9 mouse cellular contexts compared by ENCODE assay signal in genomic region chr8:106433667-106434066, GRCm38 (mm10). TPM values are rescaled to one million over a fixed set of nuclear protein-coding genes. Genes with fewer than 3 reads are reported as not detected.
DNase-seq lines count a peak whose midpoint lies in the region; ATAC-seq and TF ChIP-seq lines count a peak whose summit lies in the region.
"Had no signal": no experiment of that assay in that cellular context is flagged by ENCODE, and none has a peak within 500 bp of the region (broad histone marks: within the 10 kb centered on the region; RNA-seq: fewer than 3 reads in every experiment).

No protein-coding gene starts in this region.

- no peak overlapping the region for H3K27ac ChIP-seq in forebrain, embryonic 11.5 days (ENCODE audit: low read depth, low read length)
- no peak overlapping the region for H3K27ac ChIP-seq in forebrain, embryonic 14.5 days (ENCODE audit: low read depth, low read length)
- H3K27ac ChIP-seq in limb, embryonic 12.5 days = no peak overlapping the region
- H3K27ac ChIP-seq in limb, embryonic 10.5 days = no peak overlapping the region
- H3K27ac ChIP-seq in CH12.LX (ENCODE audit: insufficient read depth, low read depth) = no peak overlapping the region

- H3K79me2 ChIP-seq in CH12.LX (replicated peaks; ENCODE audit: control insufficient read depth, extremely low read depth, insufficient read depth, poor library complexity, severe bottlenecking) = no peaks in the 10 kb centered on the region

- DNase-seq in forebrain, embryonic 11.5 days (ENCODE audit: low spot score) = peak; percentile 46
- DNase-seq in forebrain, embryonic 14.5 days (ENCODE audit: low spot score) = no peak
- DNase-seq in limb, embryonic 10.5 days (ENCODE audit: low spot score) = no peak
- DNase-seq in CH12.LX (ENCODE audit: extremely low read depth) = no peak
- peak; percentile 25 for DNase-seq in lung, postnatal 10 days
- DNase-seq in gastrocnemius, postnatal 4 days (ENCODE audit: low spot score in 2 of 2) = no peak
- DNase-seq in spleen, postnatal 4 days (ENCODE audit: low spot score in 2 of 2) = no peak

- no peak for TF ChIP-seq EP300 in CH12.LX (IDR thresholded peaks at IDR 0.05; ENCODE audit: low read length)

- dilution Hi-C loops in CH12.LX (cut with MboI; ENCODE audit: extremely low pct_ligation_motif_present, extremely low pct_unique_long_range_greater_than_20kb, low sequenced_read_pairs) = no loop called here

- H3K4me3 ChIP-seq in forebrain, embryonic 11.5 days (ENCODE audit: low read depth, low read length) = no peak overlapping the region
- H3K4me3 ChIP-seq in forebrain, embryonic 14.5 days (ENCODE audit: low read depth, low read length) = no peak overlapping the region
- 0 out of 2 replicates have a peak overlapping the region, but pooled peaks have one; percentile 31 for H3K4me3 ChIP-seq in limb, embryonic 12.5 days (replicated peaks)
- H3K4me3 ChIP-seq in limb, embryonic 10.5 days = no peak overlapping the region
- H3K4me3 ChIP-seq in CH12.LX (replicated peaks in 1 of 3; ENCODE audit: low read depth in 2 of 3, low read length in 2 of 3, poor library complexity in 1 of 3) = no peak overlapping the region

- H3K27me3 ChIP-seq in forebrain, embryonic 11.5 days (ENCODE audit: control insufficient read depth, insufficient read depth, low read length) = no peaks in the 10 kb centered on the region
- no peaks in the 10 kb centered on the region for H3K27me3 ChIP-seq in forebrain, embryonic 14.5 days (replicated peaks; ENCODE audit: control insufficient read depth, insufficient read depth, low read length)
- H3K27me3 ChIP-seq in limb, embryonic 12.5 days = peaks cover 28% of the 10 kb centered on the region; the same call in 1 of the 2 replicates
- H3K27me3 ChIP-seq in limb, embryonic 10.5 days (ENCODE audit: low read depth, poor library complexity, severe bottlenecking) = peaks cover 22% of the 10 kb centered on the region
- H3K27me3 ChIP-seq in CH12.LX (replicated peaks) = peaks cover 10% of the 10 kb centered on the region

- H3K9me3 ChIP-seq in forebrain, embryonic 11.5 days (ENCODE audit: control insufficient read depth, low read length) = no peaks in the 10 kb centered on the region
- H3K9me3 ChIP-seq in forebrain, embryonic 14.5 days (replicated peaks; ENCODE audit: control insufficient read depth, low read length) = no peaks in the 10 kb centered on the region
- H3K9me3 ChIP-seq in limb, embryonic 12.5 days = no peaks in the 10 kb centered on the region
- no peaks in the 10 kb centered on the region for H3K9me3 ChIP-seq in limb, embryonic 10.5 days (replicated peaks)
- no peaks in the 10 kb centered on the region for H3K9me3 ChIP-seq in CH12.LX (replicated peaks; ENCODE audit: low read length)

- no peak for TF ChIP-seq CTCF in CH12.LX (conservative IDR thresholded peaks at IDR 0.05 in 1 of 2, IDR thresholded peaks at IDR 0.05 in 1 of 2; ENCODE audit: low read depth in 2 of 2, low read length in 2 of 2)

- no peak overlapping the region for H3K9ac ChIP-seq in forebrain, embryonic 11.5 days (ENCODE audit: low read length)
- no peak overlapping the region for H3K9ac ChIP-seq in forebrain, embryonic 14.5 days (ENCODE audit: low read length)
- no peak overlapping the region for H3K9ac ChIP-seq in limb, embryonic 12.5 days (replicated peaks)
- no peak overlapping the region for H3K9ac ChIP-seq in CH12.LX (ENCODE audit: insufficient read depth, low read depth)
- H3K9ac ChIP-seq: liver, postnatal 0 days had no signal

- no peaks in the 10 kb centered on the region for H3K36me3 ChIP-seq in forebrain, embryonic 11.5 days (ENCODE audit: control insufficient read depth, insufficient read depth, low read length)
- no peaks in the 10 kb centered on the region for H3K36me3 ChIP-seq in forebrain, embryonic 14.5 days (ENCODE audit: control insufficient read depth, insufficient read depth, low read length)
- 0 out of 2 replicates have a peak, but pooled peaks cover 4% of the 10 kb centered on the region for H3K36me3 ChIP-seq in limb, embryonic 12.5 days
- H3K36me3 ChIP-seq in limb, embryonic 10.5 days = no peaks in the 10 kb centered on the region
- H3K36me3 ChIP-seq in CH12.LX (replicated peaks in 1 of 2; ENCODE audit: control insufficient read depth in 1 of 2, insufficient read depth in 1 of 2, low read length in 1 of 2) = no peaks in the 10 kb centered on the region

- in situ Hi-C loops in CH12.LX (cut with MboI; ENCODE audit: low pct_ligation_motif_present, low pct_unique_long_range_greater_than_20kb, low sequenced_read_pairs) = no loop called here

- TF ChIP-seq POLR2A in CH12.LX (IDR thresholded peaks at IDR 0.05; ENCODE audit: low read depth, low read length) = no peak

- 57% methylated on average over 1 of the region's 1 CpGs for WGBS in forebrain, embryonic 11.5 days
- WGBS in forebrain, embryonic 14.5 days = 52% methylated on average over 1 of the region's 1 CpGs
- 17% methylated on average over 1 of the region's 1 CpGs for WGBS in limb, embryonic 12.5 days
- WGBS in limb, embryonic 10.5 days = 62% methylated on average over 1 of the region's 1 CpGs

- no peak overlapping the region for H3K4me2 ChIP-seq in forebrain, embryonic 11.5 days (ENCODE audit: low read depth, low read length, severe bottlenecking)
- no peak overlapping the region for H3K4me2 ChIP-seq in forebrain, embryonic 14.5 days (ENCODE audit: low read length)
- peak overlapping the region; percentile 56; the same call in 1 of the 2 replicates for H3K4me2 ChIP-seq in limb, embryonic 12.5 days
- peak overlapping the region; percentile 83 for H3K4me2 ChIP-seq in CH12.LX (ENCODE audit: insufficient read depth, low read depth, poor library complexity, severe bottlenecking)

- no peak for TF ChIP-seq RAD21 in CH12.LX (IDR thresholded peaks at IDR 0.05; ENCODE audit: low read depth, low read length)

- H3K4me1 ChIP-seq in forebrain, embryonic 11.5 days (replicated peaks; ENCODE audit: control insufficient read depth, insufficient read depth, low read length) = no peaks in the 10 kb centered on the region; the same call in 1 of the 2 replicates
- no peaks in the 10 kb centered on the region for H3K4me1 ChIP-seq in forebrain, embryonic 14.5 days (ENCODE audit: control insufficient read depth, insufficient read depth, low read length)
- H3K4me1 ChIP-seq in limb, embryonic 12.5 days (replicated peaks) = 0 out of 2 replicates have a peak, but pooled peaks cover 5% of the 10 kb centered on the region
- H3K4me1 ChIP-seq in limb, embryonic 10.5 days = peaks cover 13% of the 10 kb centered on the region; the same call in 1 of the 2 replicates
- peaks cover 0 to 4% of the 10 kb centered on the region in 2 experiments; a peak in 2 of 4 replicates for H3K4me1 ChIP-seq in CH12.LX (ENCODE audit: control insufficient read depth in 1 of 2, insufficient read depth in 2 of 2)

- no peak for ATAC-seq in forebrain, embryonic 11.5 days (replicated peaks; ENCODE audit: low FRiP score)
- no peak for ATAC-seq in forebrain, embryonic 14.5 days
- ATAC-seq in limb, embryonic 12.5 days (ENCODE audit: insufficient number of reproducible peaks, insufficient read depth, low FRiP score, low TSS enrichment, low read depth) = no peak

TF ChIP-seq in CH12.LX, 34 proteins besides CTCF, POLR2A, EP300 and RAD21:
- TF ChIP-seq RCOR1 (conservative IDR thresholded peaks at IDR 0.05; ENCODE audit: low read depth, low read length) = no peak
- TF ChIP-seq BHLHE40 (IDR thresholded peaks at IDR 0.05; ENCODE audit: low read depth, low read length) = no peak
- TF ChIP-seq ZKSCAN1 (IDR thresholded peaks at IDR 0.05; ENCODE audit: borderline replicate concordance, low read depth, low read length) = no peak

RNA-seq across cellular contexts. Expression of gene Zfp90, which starts 18.5 kb away (rescaled TPM):
- 32.8 and 34.0 TPM in 2 replicates for polyA plus RNA-seq in forebrain, embryonic 11.5 days (2014; fragmentation: Nextera tagmentation; extraction: Ambion mirVana)
- 49.6 and 56.4 TPM in 2 replicates for polyA plus RNA-seq in forebrain, embryonic 14.5 days (2014; fragmentation: Nextera tagmentation; extraction: Ambion mirVana)
- 30.3 and 30.4 TPM in 2 replicates for polyA plus RNA-seq in limb, embryonic 12.5 days (2016; fragmentation: Nextera tagmentation; extraction: Ambion mirVana)
- polyA plus RNA-seq in limb, embryonic 10.5 days (2016; fragmentation: Nextera tagmentation; extraction: Ambion mirVana) = 21.6 and 28.7 TPM in 2 replicates
- total RNA-seq in CH12.LX (2012; rRNA removed) (1.6 and 1.8 TPM in 2 replicates), CH12.LX (2014; rRNA removed) (3.5 and 4.1 TPM in 2 replicates)
- polyA plus RNA-seq in CH12.LX (2012; ENCODE audit: insufficient read length, low read depth) = 2.8 and 3.0 TPM in 2 replicates
- total RNA-seq in gastrocnemius, postnatal 4 days (2021) = 10 to 100 TPM in 1 of 2 experiments, 1 to 10 TPM in 1; 8.7 to 11.0 TPM

Comparison
In these comparisons a context has a peak if more than half of its experiments do, and no peak if none do; other contexts are left out.
1. DNase-seq: peak in forebrain, embryonic 11.5 days (single experiment) and lung, postnatal 10 days (single experiment); none in forebrain, embryonic 14.5 days (single experiment), limb, embryonic 10.5 days (single experiment), CH12.LX (single experiment), gastrocnemius, postnatal 4 days (0 of 2) and spleen, postnatal 4 days (0 of 2).
2. H3K4me2 ChIP-seq: peak in limb, embryonic 12.5 days (single experiment) and CH12.LX (single experiment); none in forebrain, embryonic 11.5 days (single experiment) and forebrain, embryonic 14.5 days (single experiment).